ENCODE assay signal across 8 mouse cellular contexts in genomic region chr11:59297941-59298340, GRCm38 (mm10). TPM values are rescaled to one million over a fixed set of nuclear protein-coding genes. Genes with fewer than 3 reads are reported as not detected.
DNase-seq lines count a peak whose midpoint lies in the region; ATAC-seq and TF ChIP-seq lines count a peak whose summit lies in the region.
"Had no signal": no experiment of that assay in that cellular context is flagged by ENCODE, and none has a peak within 500 bp of the region (broad histone marks: within the 10 kb centered on the region; RNA-seq: fewer than 3 reads in every experiment).

No protein-coding gene starts in this region.

- TF ChIP-seq RAD21 in MEL (IDR thresholded peaks at IDR 0.05; ENCODE audit: low read depth, low read length): peak; percentile 85

- H3K36me3 ChIP-seq in kidney, postnatal 0 days (ENCODE audit: insufficient read depth, low read length): no peaks in the 10 kb centered on the region
- no peaks in the 10 kb centered on the region for H3K36me3 ChIP-seq in kidney, embryonic 16.5 days (ENCODE audit: insufficient read depth, low read length)
- no peaks in the 10 kb centered on the region for H3K36me3 ChIP-seq in MEL (ENCODE audit: control insufficient read depth in 1 of 2, insufficient read depth in 2 of 2, low read length in 2 of 2)

- no peaks in the 10 kb centered on the region for H3K79me2 ChIP-seq in MEL (ENCODE audit: control insufficient read depth, insufficient read depth, low read length, poor library complexity)

- peak; percentile 88 for TF ChIP-seq CTCF in kidney, postnatal 0 days (IDR thresholded peaks at IDR 0.05; ENCODE audit: low read depth)
- peak; percentile 63 to 86 (median 66) for TF ChIP-seq CTCF in MEL (IDR thresholded peaks at IDR 0.05 in 2 of 3, conservative IDR thresholded peaks at IDR 0.05 in 1 of 3; ENCODE audit: control insufficient read depth in 1 of 3, insufficient read depth in 1 of 3, low read depth in 2 of 3, low read length in 3 of 3, poor library complexity in 1 of 3, severe bottlenecking in 1 of 3)

- no peak overlapping the region for H3K4me3 ChIP-seq in kidney, postnatal 0 days (replicated peaks; ENCODE audit: low read depth, low read length)
- H3K4me3 ChIP-seq in kidney, embryonic 16.5 days (ENCODE audit: low read length): no peak overlapping the region
- H3K4me3 ChIP-seq in MEL (ENCODE audit: control insufficient read depth in 1 of 2, insufficient read depth in 1 of 2, low read depth in 2 of 2, low read length in 2 of 2): no peak overlapping the region

- no peaks in the 10 kb centered on the region for H3K4me1 ChIP-seq in kidney, postnatal 0 days (replicated peaks; ENCODE audit: insufficient read depth, low read length)
- H3K4me1 ChIP-seq in kidney, embryonic 16.5 days (ENCODE audit: insufficient read depth, low read length): no peaks in the 10 kb centered on the region
- H3K4me1 ChIP-seq in MEL (ENCODE audit: control insufficient read depth in 1 of 2, insufficient read depth in 2 of 2, low read length in 2 of 2): no peaks in the 10 kb centered on the region

- ATAC-seq in kidney, postnatal 0 days (replicated peaks; ENCODE audit: low FRiP score, low read depth): no peak
- ATAC-seq in kidney, embryonic 16.5 days (ENCODE audit: low FRiP score, low TSS enrichment): no peak
- ATAC-seq in megakaryocyte, adult 5-6 weeks (ENCODE audit: poor library complexity, severe bottlenecking): no peak

- no peak for TF ChIP-seq POLR2A in MEL (IDR thresholded peaks at IDR 0.05; ENCODE audit: control insufficient read depth in 1 of 2, insufficient read depth in 1 of 2, low read depth in 1 of 2, low read length in 2 of 2, poor library complexity in 1 of 2)

- DNase-seq in kidney, postnatal 0 days (ENCODE audit: low spot score): peak; percentile 83
- DNase-seq in MEL (ENCODE audit: low read depth, low spot score) (peak; percentile 63), adipocyte (ENCODE audit: low spot score) (peak; percentile 69)
- peak; percentile 45 for DNase-seq in frontal cortex, postnatal 25 days (ENCODE audit: low spot score in 2 of 2)
- DNase-seq in lung, postnatal 14 days: peak; percentile 75

- no peaks in the 10 kb centered on the region for H3K9me3 ChIP-seq in kidney, postnatal 0 days (replicated peaks; ENCODE audit: low read length)
- H3K9me3 ChIP-seq in kidney, embryonic 16.5 days (ENCODE audit: low read length): no peaks in the 10 kb centered on the region
- no peaks in the 10 kb centered on the region for H3K9me3 ChIP-seq in MEL (replicated peaks; ENCODE audit: insufficient read depth, low read length)

- no peak overlapping the region for H3K9ac ChIP-seq in kidney, postnatal 0 days (ENCODE audit: low read depth, low read length)
- H3K9ac ChIP-seq in kidney, embryonic 16.5 days (replicated peaks; ENCODE audit: low read length): no peak overlapping the region
- H3K9ac ChIP-seq in MEL (ENCODE audit: control insufficient read depth, low read depth, low read length, poor library complexity, severe bottlenecking): no peak overlapping the region

- H3K27ac ChIP-seq in kidney, postnatal 0 days: no peak overlapping the region
- no peak overlapping the region for H3K27ac ChIP-seq in kidney, embryonic 16.5 days (ENCODE audit: low read length)
- H3K27ac ChIP-seq in MEL (ENCODE audit: control insufficient read depth, low read depth, low read length): no peak overlapping the region

- H3K27me3 ChIP-seq in kidney, postnatal 0 days (ENCODE audit: insufficient read depth, low read length): peaks cover 4% of the 10 kb centered on the region
- H3K27me3 ChIP-seq in kidney, embryonic 16.5 days (ENCODE audit: insufficient read depth, low read length): peaks cover 32% of the 10 kb centered on the region
- H3K27me3 ChIP-seq in MEL (ENCODE audit: control insufficient read depth in 1 of 2, insufficient read depth in 2 of 2, low read length in 2 of 2): peaks cover 19 to 24% of the 10 kb centered on the region in 2 experiments

- 19% methylated on average over 7 of the region's 7 CpGs for WGBS in kidney, postnatal 0 days
- 24% methylated on average over 7 of the region's 7 CpGs for WGBS in kidney, embryonic 16.5 days

- no peak for TF ChIP-seq EP300 in MEL (IDR thresholded peaks at IDR 0.05; ENCODE audit: low read depth in 1 of 2, low read length in 2 of 2)

- no peak overlapping the region for H3K4me2 ChIP-seq in kidney, postnatal 0 days (ENCODE audit: low read length)
- H3K4me2 ChIP-seq in kidney, embryonic 16.5 days (replicated peaks; ENCODE audit: low read depth, low read length): no peak overlapping the region

TF ChIP-seq in MEL, 35 proteins besides CTCF, POLR2A, EP300 and RAD21:
- TF ChIP-seq ZC3H11A (IDR thresholded peaks at IDR 0.05; ENCODE audit: low read depth, low read length) (peak; percentile 75), SMC3 (IDR thresholded peaks at IDR 0.05; ENCODE audit: low read depth, low read length) (peak; percentile 88), USF1 (IDR thresholded peaks at IDR 0.05; ENCODE audit: low read depth, low read length) (no peak)

RNA-seq across cellular contexts. Expression of gene Wnt3a, which starts 7.4 kb away (rescaled TPM):
- polyA plus RNA-seq in kidney, postnatal 0 days (2015; fragmentation: Nextera tagmentation; extraction: Ambion mirVana): not detected in 2 replicates
- polyA plus RNA-seq in kidney, embryonic 16.5 days (2015; fragmentation: Nextera tagmentation; extraction: Ambion mirVana): not detected in 2 replicates
- not detected in 2 replicates for total RNA-seq in MEL (2012; rRNA removed)
- not detected for polyA plus RNA-seq in MEL (2012; ENCODE audit: insufficient read depth in 1 of 2, insufficient read length in 2 of 2, low read depth in 1 of 2, low replicate concordance in 2 of 2, missing spikeins in 1 of 2)
- total RNA-seq in megakaryocyte, adult 5-6 weeks (2015): not detected in 2 replicates
- total RNA-seq in megakaryocyte, adult 5-6 weeks (2017): not detected in 2 replicates
- total RNA-seq: neutrophil, adult 5-6 weeks had no signal

RNA-seq across cellular contexts. Expression of gene Wnt9a, which starts 8.8 kb away (rescaled TPM):
- polyA plus RNA-seq in kidney, postnatal 0 days (2015; fragmentation: Nextera tagmentation; extraction: Ambion mirVana): 1.0 and 1.1 TPM in 2 replicates
- 1.6 and 1.8 TPM in 2 replicates for polyA plus RNA-seq in kidney, embryonic 16.5 days (2015; fragmentation: Nextera tagmentation; extraction: Ambion mirVana)
- total RNA-seq in MEL (2012; rRNA removed): not detected in 2 replicates
- not detected for polyA plus RNA-seq in MEL (2012; ENCODE audit: insufficient read depth in 1 of 2, insufficient read length in 2 of 2, low read depth in 1 of 2, low replicate concordance in 2 of 2, missing spikeins in 1 of 2)
- total RNA-seq in megakaryocyte, adult 5-6 weeks (2015): not detected in 2 replicates
- total RNA-seq in megakaryocyte, adult 5-6 weeks (2017): not detected in 2 replicates
- total RNA-seq: neutrophil, adult 5-6 weeks had no signal
